Mouse (Mus musculus) hindbrain, embryonic 14.5 days (tissue): ENCODE results near the gene Plekho1. TPM values are rescaled to one million over a fixed set of nuclear protein-coding genes. Genes with fewer than 3 reads are reported as not detected.

Experiments
- ATAC-seq: fragments of 200-750 bp; cut with Nextera tagmentation; 2 replicates; pipeline ENCODE4 v1.8.0; 2017; ENCODE audit warnings: moderate number of reproducible peaks, mild to moderate bottlenecking, moderate TSS enrichment, moderate library complexity; ENCODE audit not compliant: low FRiP score
- DNase-seq: peaks from one replicate; pipeline ENCODE4 v3.0.0-alpha.2; 2015; ENCODE audit warnings: low spot score
- H3K27ac ChIP-seq: fragments of 300-500 bp; sonication (generic); 2 replicates; pipeline ENCODE4 v1.5.1; 2014; ENCODE audit warnings: mild to moderate bottlenecking, moderate library complexity
- H3K27me3 ChIP-seq: fragments of 300-500 bp; sonication (generic); 2 replicates; pipeline ENCODE4 v1.6.1; 2014; ENCODE audit warnings: mild to moderate bottlenecking, low read length, mixed read lengths; ENCODE audit not compliant: control insufficient read depth, insufficient read depth
- H3K36me3 ChIP-seq: fragments of 300-500 bp; sonication (generic); replicated peaks from 2 replicates; pipeline ENCODE4 v1.6.1; 2014; ENCODE audit not compliant: control insufficient read depth, insufficient read depth
- H3K4me1 ChIP-seq: fragments of 300-500 bp; sonication (generic); replicated peaks from 2 replicates; pipeline ENCODE4 v1.6.1; 2014; ENCODE audit warnings: antibody characterized with exemption, low read length, mixed read lengths; ENCODE audit not compliant: control insufficient read depth, insufficient read depth
- H3K4me2 ChIP-seq: fragments of 300-500 bp; sonication (generic); replicated peaks from 2 replicates; pipeline ENCODE4 v1.6.1; 2014; ENCODE audit warnings: mild to moderate bottlenecking, moderate library complexity
- H3K4me3 ChIP-seq: fragments of 300-500 bp; sonication (generic); replicated peaks from 2 replicates; pipeline ENCODE4 v1.5.1; 2014; ENCODE audit warnings: mild to moderate bottlenecking, low read length
- H3K9ac ChIP-seq: fragments of 300-500 bp; sonication (generic); 2 replicates; pipeline ENCODE4 v1.6.1; 2014
- H3K9me3 ChIP-seq: fragments of 300-500 bp; sonication (generic); 2 replicates; pipeline ENCODE4 v1.6.1; 2016; ENCODE audit warnings: low read length; ENCODE audit not compliant: control insufficient read depth
- WGBS: fragments of 180-500 bp; shearing (Covaris S2); extraction: QIAGEN DNeasy Blood & Tissue Kit; methylation state at CpG from one replicate; pipeline ENCODE4 v1.1.7; 2014; 5-methylcytosine and 5-hydroxymethylcytosine counted together
- polyA plus RNA-seq: library from polyadenylated mRNA; unstranded; fragments of >200 nt; fragmentation: Nextera tagmentation; extraction: Ambion mirVana; gene quantifications from 2 replicates; pipeline ENCODE4 v1.2.1, GENCODE M21; 2014

The Plekho1 gene
- polyA plus RNA-seq, 1 experiment from 2014 or later = 49.0 TPM

GRCm38 (mm10) chr3:95950763-95951551, 44.8 kb downstream of the Plekho1 start:
- peak overlapping the region; percentile 100 for H3K27ac ChIP-seq
- peak overlapping the region; percentile 55 for H3K4me3 ChIP-seq
- H3K4me2 ChIP-seq = peak overlapping the region; percentile 75
- H3K9ac ChIP-seq = peak overlapping the region; percentile 78
- 0 out of 2 replicates have a peak, but pooled peaks cover 5% of the 10 kb centered on the region for H3K4me1 ChIP-seq
- peak; percentile 95 for DNase-seq
- H3K27me3 ChIP-seq = no peaks in the 10 kb centered on the region
- WGBS = 2% methylated on average over 49 of the region's 49 CpGs
- H3K36me3 ChIP-seq = peaks cover 15% of the 10 kb centered on the region; the same call in 1 of the 2 replicates
- H3K9me3 ChIP-seq = no peaks in the 10 kb centered on the region
- peak; percentile 98 for ATAC-seq

- H3K4me3 ChIP-seq = no peak overlapping the region
- ATAC-seq (no peak), DNase-seq (no peak)
- peaks cover 33% of the 10 kb centered on the region for H3K36me3 ChIP-seq
- no peak overlapping the region for H3K4me2 ChIP-seq
- no peak overlapping the region for H3K9ac ChIP-seq
- H3K9me3 ChIP-seq = no peaks in the 10 kb centered on the region
- H3K27ac ChIP-seq = no peak overlapping the region
- 0 out of 2 replicates have a peak, but pooled peaks cover 4% of the 10 kb centered on the region for H3K4me1 ChIP-seq
- no peaks in the 10 kb centered on the region for H3K27me3 ChIP-seq
- 91% methylated on average over 5 of the region's 5 CpGs for WGBS
These were observed 47.5 kb downstream of the Plekho1 start for GRCm38 (mm10) chr3:95948325-95948724.

GRCm38 (mm10) chr3:95945731-95946240, 50.0 kb downstream of the Plekho1 start:
- H3K4me1 ChIP-seq = no peaks in the 10 kb centered on the region
- H3K4me2 ChIP-seq = no peak overlapping the region
- 71% methylated on average over 14 of the region's 14 CpGs for WGBS
- ATAC-seq (no peak), DNase-seq (no peak)
- H3K27ac ChIP-seq = no peak overlapping the region
- H3K9me3 ChIP-seq = no peaks in the 10 kb centered on the region
- H3K4me3 ChIP-seq = no peak overlapping the region
- H3K9ac ChIP-seq = no peak overlapping the region
- no peaks in the 10 kb centered on the region for H3K27me3 ChIP-seq
- peaks cover 52% of the 10 kb centered on the region for H3K36me3 ChIP-seq

- H3K4me1 ChIP-seq = no peaks in the 10 kb centered on the region
- peaks cover 62% of the 10 kb centered on the region for H3K36me3 ChIP-seq
- ATAC-seq (no peak), DNase-seq (no peak)
- H3K27ac ChIP-seq = no peak overlapping the region
- H3K9me3 ChIP-seq = no peaks in the 10 kb centered on the region
- no peaks in the 10 kb centered on the region for H3K27me3 ChIP-seq
- H3K4me3 ChIP-seq = no peak overlapping the region
- no peak overlapping the region for H3K9ac ChIP-seq
- WGBS = 92% methylated on average over 8 of the region's 8 CpGs
- H3K4me2 ChIP-seq = no peak overlapping the region
These were observed 51.1 kb downstream of the Plekho1 start for GRCm38 (mm10) chr3:95944742-95945141.

- ATAC-seq (no peak), DNase-seq (no peak)
- H3K36me3 ChIP-seq = peaks cover 77% of the 10 kb centered on the region
- H3K4me3 ChIP-seq = no peak overlapping the region
- H3K4me1 ChIP-seq = no peaks in the 10 kb centered on the region
- 91% methylated on average over 7 of the region's 7 CpGs for WGBS
- H3K9me3 ChIP-seq = no peaks in the 10 kb centered on the region
- no peak overlapping the region for H3K27ac ChIP-seq
- no peak overlapping the region for H3K9ac ChIP-seq
- H3K4me2 ChIP-seq = no peak overlapping the region
- H3K27me3 ChIP-seq = no peaks in the 10 kb centered on the region
These were observed 52.6 kb downstream of the Plekho1 start for GRCm38 (mm10) chr3:95943226-95943625.

GRCm38 (mm10) chr3:95942749-95943148, 53.1 kb downstream of the Plekho1 start:
- ATAC-seq = no peak
- Histone ChIP-seq H3K9ac (no peak overlapping the region), H3K27me3 (no peaks in the 10 kb centered on the region), H3K36me3 (peaks cover 79% of the 10 kb centered on the region), H3K4me3 (no peak overlapping the region), H3K4me2 (no peak overlapping the region), H3K4me1 (no peaks in the 10 kb centered on the region), H3K27ac (no peak overlapping the region), H3K9me3 (no peaks in the 10 kb centered on the region)
- DNase-seq = no peak
- WGBS = 83% methylated on average over 6 of the region's 6 CpGs

GRCm38 (mm10) chr3:95938835-95939234, 57.0 kb downstream of the Plekho1 start:
- Histone ChIP-seq H3K4me1 (no peaks in the 10 kb centered on the region), H3K36me3 (peaks cover 79% of the 10 kb centered on the region), H3K4me2 (no peak overlapping the region), H3K27me3 (no peaks in the 10 kb centered on the region), H3K9ac (no peak overlapping the region), H3K27ac (no peak overlapping the region), H3K9me3 (no peaks in the 10 kb centered on the region), H3K4me3 (no peak overlapping the region)
- WGBS = 93% methylated on average over 15 of the region's 15 CpGs
- no peak for ATAC-seq
- no peak for DNase-seq

Other genes starting within 250 kb of the Plekho1 start
- gene Tars2, start 235.8 kb downstream of the Plekho1 start, polyA plus RNA-seq = 43.2 and 49.0 TPM in 2 replicates
- 20.8 and 21.2 TPM in 2 replicates for gene Rprd2, start 177.1 kb downstream of the Plekho1 start, polyA plus RNA-seq
- gene Prpf3, start 140.1 kb downstream of the Plekho1 start, polyA plus RNA-seq = 33.5 and 35.7 TPM in 2 replicates
- 254 and 293 TPM in 2 replicates for gene Mrps21, start 124.5 kb downstream of the Plekho1 start, polyA plus RNA-seq
- 2.4 and 2.7 TPM in 2 replicates for gene Ciart, start 113.8 kb downstream of the Plekho1 start, polyA plus RNA-seq
- gene BC028528, start 104.0 kb downstream of the Plekho1 start, polyA plus RNA-seq = 16.1 and 26.2 TPM in 2 replicates
- 34.9 and 38.6 TPM in 2 replicates for gene Aph1a, start 102.0 kb downstream of the Plekho1 start, polyA plus RNA-seq
- gene Car14, start 91.3 kb downstream of the Plekho1 start, polyA plus RNA-seq = 12.1 and 13.0 TPM in 2 replicates
- gene Anp32e, start 66.8 kb downstream of the Plekho1 start, polyA plus RNA-seq = 37.1 and 37.5 TPM in 2 replicates
- gene Vps45, start 62.5 kb upstream of the Plekho1 start, polyA plus RNA-seq = 44.8 and 46.8 TPM in 2 replicates
- gene Otud7b, start 108.5 kb upstream of the Plekho1 start, polyA plus RNA-seq = 7.1 and 7.9 TPM in 2 replicates
- gene Mtmr11, start 166.0 kb upstream of the Plekho1 start, polyA plus RNA-seq = 10.1 and 11.6 TPM in 2 replicates
- gene Sf3b4, start 176.3 kb upstream of the Plekho1 start, polyA plus RNA-seq = 135 and 151 TPM in 2 replicates
- 95.7 and 111 TPM in 2 replicates for gene Sv2a, start 185.2 kb upstream of the Plekho1 start, polyA plus RNA-seq
- 57.0 and 72.4 TPM in 2 replicates for gene Bola1, start 223.7 kb upstream of the Plekho1 start, polyA plus RNA-seq
- 0.55 TPM in 1 of 2 replicates, not detected in the other for gene Hist2h2ab, start 223.9 kb upstream of the Plekho1 start, polyA plus RNA-seq
- gene Hist2h2ac, start 224.9 kb upstream of the Plekho1 start, polyA plus RNA-seq = 1.9 and 2.3 TPM in 2 replicates
- gene Hist2h2be, start 225.1 kb upstream of the Plekho1 start, polyA plus RNA-seq = 4.7 and 5.0 TPM in 2 replicates
- 1.2 and 1.7 TPM in 2 replicates for gene Hist2h3c2, start 243.1 kb upstream of the Plekho1 start, polyA plus RNA-seq
- 32.2 and 46.8 TPM in 2 replicates for gene Hist2h2aa2, start 244.3 kb upstream of the Plekho1 start, polyA plus RNA-seq
- 12.0 and 16.6 TPM in 2 replicates for gene Hist2h2aa1, start 249.5 kb upstream of the Plekho1 start, polyA plus RNA-seq